Mouse (Mus musculus) forebrain, embryonic 14.5 days (tissue): Measurements from ENCODE around the gene Baat. TPM values are rescaled to one million over a fixed set of nuclear protein-coding genes. Genes with fewer than 3 reads are reported as not detected.

ENCODE experiments used
- polyA plus RNA-seq: library from polyadenylated mRNA; unstranded; fragments of >200 nt; fragmentation: Nextera tagmentation; extraction: Ambion mirVana; gene quantifications from 2 replicates; pipeline ENCODE4 v1.2.1, GENCODE M21; 2014

Baat gene
- polyA plus RNA-seq, 1 experiment from 2014 or later: not detected

Other genes with a start within 250 kb of the Baat start
- gene Acnat2, start 98.4 kb downstream of the Baat start, polyA plus RNA-seq: not detected in 2 replicates
- gene Acnat1, start 32.6 kb downstream of the Baat start, polyA plus RNA-seq: not detected in 2 replicates
- gene Mrpl50, start 14.5 kb upstream of the Baat start, polyA plus RNA-seq: 81.0 and 91.9 TPM in 2 replicates
- gene Zfp189, start 14.6 kb upstream of the Baat start, polyA plus RNA-seq: 14.4 and 18.3 TPM in 2 replicates
- gene Aldob, start 43.0 kb upstream of the Baat start, polyA plus RNA-seq: 0.15 and 0.27 TPM in 2 replicates
- 53.6 and 61.1 TPM in 2 replicates for gene Tmem246, start 91.3 kb upstream of the Baat start, polyA plus RNA-seq
- 63.0 and 71.9 TPM in 2 replicates for gene Rnf20, start 125.4 kb upstream of the Baat start, polyA plus RNA-seq
- 0.09 and 0.16 TPM in 2 replicates for gene Ppp3r2, start 175.5 kb upstream of the Baat start, polyA plus RNA-seq